Mouse (Mus musculus) hindbrain, embryonic 13.5 days (tissue): ENCODE measurements around the gene Ccdc65. TPM values are rescaled to one million over a fixed set of nuclear protein-coding genes. Genes with fewer than 3 reads are reported as not detected.

Source experiments
- ATAC-seq: fragments of 200-750 bp; cut with Nextera tagmentation; 2 replicates; pipeline ENCODE4 v1.8.0; 2017; ENCODE audit warnings: moderate TSS enrichment; ENCODE audit not compliant: low FRiP score
- H3K27ac ChIP-seq: fragments of 300-500 bp; sonication (generic); 2 replicates; pipeline ENCODE4 v1.5.1; 2015; ENCODE audit warnings: inconsistent platforms, mild to moderate bottlenecking, moderate library complexity
- H3K27me3 ChIP-seq: fragments of 300-500 bp; sonication (generic); 2 replicates; pipeline ENCODE4 v1.6.1; 2015; ENCODE audit warnings: mild to moderate bottlenecking, inconsistent platforms
- H3K36me3 ChIP-seq: fragments of 300-500 bp; sonication (generic); 2 replicates; pipeline ENCODE4 v1.6.1; 2015; ENCODE audit warnings: mild to moderate bottlenecking, inconsistent platforms
- H3K4me1 ChIP-seq: fragments of 300-500 bp; sonication (generic); replicated peaks from 2 replicates; pipeline ENCODE4 v1.6.1; 2015; ENCODE audit warnings: inconsistent platforms
- H3K4me2 ChIP-seq: fragments of 300-500 bp; sonication (generic); 2 replicates; pipeline ENCODE4 v1.6.1; 2015; ENCODE audit warnings: inconsistent platforms, mild to moderate bottlenecking, moderate library complexity
- H3K4me3 ChIP-seq: fragments of 300-500 bp; sonication (generic); 2 replicates; pipeline ENCODE4 v1.5.1; 2015; ENCODE audit warnings: mild to moderate bottlenecking, inconsistent platforms
- H3K9ac ChIP-seq: fragments of 300-500 bp; sonication (generic); 2 replicates; pipeline ENCODE4 v1.6.1; 2015; ENCODE audit warnings: mild to moderate bottlenecking, inconsistent platforms
- H3K9me3 ChIP-seq: fragments of 300-500 bp; sonication (generic); 2 replicates; pipeline ENCODE4 v1.6.1; 2016; ENCODE audit warnings: inconsistent platforms
- WGBS: fragments of 180-500 bp; shearing (Covaris S2); methylation state at CpG from one replicate; pipeline ENCODE4 v1.1.7; 2015; 5-methylcytosine and 5-hydroxymethylcytosine counted together
- polyA plus RNA-seq: library from polyadenylated mRNA; unstranded; fragments of >200 nt; fragmentation: Nextera tagmentation; extraction: Ambion mirVana; gene quantifications from 2 replicates; pipeline ENCODE4 v1.2.1, GENCODE M21; 2015

The Ccdc65 gene
- polyA plus RNA-seq, 1 experiment from 2014 or later, result 4.3 TPM

- ATAC-seq, result no peak
- H3K27ac ChIP-seq, result no peak overlapping the region
These were observed 39.3 kb downstream of the Ccdc65 start for GRCm38 (mm10) chr15:98747296-98747695.

GRCm38 (mm10) chr15:98749093-98749492 is 41.1 kb downstream of the Ccdc65 start:
- H3K27ac ChIP-seq, result no peak overlapping the region
- 0 out of 2 replicates have a peak, but pooled peaks cover 2% of the 10 kb centered on the region for H3K4me1 ChIP-seq
- WGBS, result 93% methylated on average over 2 of the region's 2 CpGs
- H3K4me3 ChIP-seq, result no peak overlapping the region
- no peaks in the 10 kb centered on the region for H3K9me3 ChIP-seq
- no peak overlapping the region for H3K9ac ChIP-seq
- no peak overlapping the region for H3K4me2 ChIP-seq
- peaks cover 10% of the 10 kb centered on the region for H3K36me3 ChIP-seq
- no peak for ATAC-seq
- no peaks in the 10 kb centered on the region for H3K27me3 ChIP-seq

More at GRCm38 (mm10) chr15:98747296-98747695, 39.3 kb downstream of the Ccdc65 start:
- Histone ChIP-seq H3K4me3 (no peak overlapping the region), H3K27me3 (no peaks in the 10 kb centered on the region), H3K9me3 (no peaks in the 10 kb centered on the region), H3K36me3 (peaks cover 23% of the 10 kb centered on the region), H3K4me1 (no peaks in the 10 kb centered on the region), H3K4me2 (no peak overlapping the region), H3K9ac (no peak overlapping the region)
- WGBS, result 87% methylated on average over 6 of the region's 6 CpGs

GRCm38 (mm10) chr15:98753021-98753423 is 45.0 kb downstream of the Ccdc65 start:
- Histone ChIP-seq H3K9me3 (no peaks in the 10 kb centered on the region), H3K36me3 (peaks cover 5% of the 10 kb centered on the region; the same call in 1 of the 2 replicates), H3K27me3 (no peaks in the 10 kb centered on the region), H3K9ac (no peak overlapping the region), H3K4me1 (peaks cover 19% of the 10 kb centered on the region), H3K27ac (no peak overlapping the region), H3K4me3 (no peak overlapping the region), H3K4me2 (no peak overlapping the region)
- no peak for ATAC-seq
- WGBS, result 68% methylated on average over 8 of the region's 8 CpGs

- no peak overlapping the region for H3K4me3 ChIP-seq
- 100% methylated on average over 2 of the region's 2 CpGs for WGBS
- no peak for ATAC-seq
These were observed 46.1 kb downstream of the Ccdc65 start for GRCm38 (mm10) chr15:98754125-98754524.

GRCm38 (mm10) chr15:98762201-98762621 is 54.2 kb downstream of the Ccdc65 start:
- H3K4me3 ChIP-seq, result peak overlapping the region; percentile 97
- H3K27me3 ChIP-seq, result peaks cover 28% of the 10 kb centered on the region
- peak overlapping the region; percentile 77 for H3K4me2 ChIP-seq
- ATAC-seq, result peak; percentile 65
- peaks cover 27% of the 10 kb centered on the region for H3K4me1 ChIP-seq
- H3K27ac ChIP-seq, result peak overlapping the region; percentile 96
- H3K9ac ChIP-seq, result peak overlapping the region; percentile 98
- WGBS, result 1% methylated on average over 14 of the region's 24 CpGs
- H3K9me3 ChIP-seq, result no peaks in the 10 kb centered on the region
- H3K36me3 ChIP-seq, result peaks cover 31% of the 10 kb centered on the region

More at GRCm38 (mm10) chr15:98754125-98754524, 46.1 kb downstream of the Ccdc65 start:
- H3K4me1 ChIP-seq, result peaks cover 19% of the 10 kb centered on the region
- H3K9ac ChIP-seq, result no peak overlapping the region
- no peaks in the 10 kb centered on the region for H3K9me3 ChIP-seq
- H3K4me2 ChIP-seq, result no peak overlapping the region
- peaks cover 15% of the 10 kb centered on the region; the same call in 1 of the 2 replicates for H3K36me3 ChIP-seq
- H3K27ac ChIP-seq, result no peak overlapping the region
- H3K27me3 ChIP-seq, result no peaks in the 10 kb centered on the region

- Histone ChIP-seq H3K4me2 (peak within 1 kb of the TSS; percentile 77), H3K27ac (peak within 1 kb of the TSS; percentile 96), H3K27me3 (peaks cover 32% of the 10 kb centered on the region), H3K36me3 (peaks cover 30% of the 10 kb centered on the region), H3K9me3 (no peaks in the 10 kb centered on the region), H3K9ac (peak within 1 kb of the TSS; percentile 98), H3K4me1 (peaks cover 27% of the 10 kb centered on the region), H3K4me3 (peak within 1 kb of the TSS; percentile 97)
- 1% methylated on average over 73 of the region's 76 CpGs for WGBS
- ATAC-seq, result peak; percentile 96
These were observed 54.9 kb downstream of the Ccdc65 start, which contains the start of gene Arf3 for GRCm38 (mm10) chr15:98762670-98763529. Gene Arf3, minus strand, starts transcription at chr15:98763214.

- Histone ChIP-seq H3K9me3 (no peaks in the 10 kb centered on the region), H3K4me3 (no peak overlapping the region), H3K9ac (no peak overlapping the region), H3K27me3 (peaks cover 62% of the 10 kb centered on the region), H3K36me3 (peaks cover 3% of the 10 kb centered on the region; the same call in 1 of the 2 replicates), H3K4me2 (no peak overlapping the region), H3K27ac (no peak overlapping the region), H3K4me1 (peaks cover 21% of the 10 kb centered on the region)
- WGBS, result 70% methylated on average over 4 of the region's 4 CpGs
- ATAC-seq, result no peak
These were observed 57.9 kb downstream of the Ccdc65 start for GRCm38 (mm10) chr15:98765929-98766328.

- no peaks in the 10 kb centered on the region for H3K9me3 ChIP-seq
- no peak for ATAC-seq
- WGBS, result 14% methylated on average over 5 of the region's 5 CpGs
- H3K27ac ChIP-seq, result no peak overlapping the region
- no peak overlapping the region for H3K9ac ChIP-seq
- peaks cover 85% of the 10 kb centered on the region for H3K27me3 ChIP-seq
- peaks cover 20% of the 10 kb centered on the region for H3K4me1 ChIP-seq
- no peak overlapping the region for H3K4me3 ChIP-seq
- no peaks in the 10 kb centered on the region for H3K36me3 ChIP-seq
- no peak overlapping the region for H3K4me2 ChIP-seq
These were observed 60.3 kb downstream of the Ccdc65 start for GRCm38 (mm10) chr15:98768259-98768658.

GRCm38 (mm10) chr15:98771813-98772425 is 63.9 kb downstream of the Ccdc65 start:
- no peak overlapping the region for H3K27ac ChIP-seq
- 6% methylated on average over 12 of the region's 12 CpGs for WGBS
- no peaks in the 10 kb centered on the region for H3K36me3 ChIP-seq
- ATAC-seq, result no peak
- H3K4me1 ChIP-seq, result peaks cover 25% of the 10 kb centered on the region
- no peaks in the 10 kb centered on the region for H3K9me3 ChIP-seq
- peak overlapping the region; percentile 26 for H3K4me3 ChIP-seq
- peaks cover 96% of the 10 kb centered on the region for H3K27me3 ChIP-seq
- H3K9ac ChIP-seq, result no peak overlapping the region
- H3K4me2 ChIP-seq, result peak overlapping the region; percentile 44; the same call in 1 of the 2 replicates

GRCm38 (mm10) chr15:98772511-98773211 is 64.7 kb downstream of the Ccdc65 start:
- H3K36me3 ChIP-seq, result no peaks in the 10 kb centered on the region
- peak overlapping the region; percentile 26 for H3K4me3 ChIP-seq
- H3K27ac ChIP-seq, result no peak overlapping the region
- peak overlapping the region; percentile 19; the same call in 1 of the 2 replicates for H3K9ac ChIP-seq
- WGBS, result 2% methylated on average over 36 of the region's 36 CpGs
- H3K27me3 ChIP-seq, result peaks cover 100% of the 10 kb centered on the region
- H3K4me1 ChIP-seq, result peaks cover 33% of the 10 kb centered on the region
- no peak for ATAC-seq
- H3K9me3 ChIP-seq, result no peaks in the 10 kb centered on the region
- H3K4me2 ChIP-seq, result peak overlapping the region; percentile 44
